ENCODE assay signal across 29 mouse cellular contexts in the genomic region with DNA sequence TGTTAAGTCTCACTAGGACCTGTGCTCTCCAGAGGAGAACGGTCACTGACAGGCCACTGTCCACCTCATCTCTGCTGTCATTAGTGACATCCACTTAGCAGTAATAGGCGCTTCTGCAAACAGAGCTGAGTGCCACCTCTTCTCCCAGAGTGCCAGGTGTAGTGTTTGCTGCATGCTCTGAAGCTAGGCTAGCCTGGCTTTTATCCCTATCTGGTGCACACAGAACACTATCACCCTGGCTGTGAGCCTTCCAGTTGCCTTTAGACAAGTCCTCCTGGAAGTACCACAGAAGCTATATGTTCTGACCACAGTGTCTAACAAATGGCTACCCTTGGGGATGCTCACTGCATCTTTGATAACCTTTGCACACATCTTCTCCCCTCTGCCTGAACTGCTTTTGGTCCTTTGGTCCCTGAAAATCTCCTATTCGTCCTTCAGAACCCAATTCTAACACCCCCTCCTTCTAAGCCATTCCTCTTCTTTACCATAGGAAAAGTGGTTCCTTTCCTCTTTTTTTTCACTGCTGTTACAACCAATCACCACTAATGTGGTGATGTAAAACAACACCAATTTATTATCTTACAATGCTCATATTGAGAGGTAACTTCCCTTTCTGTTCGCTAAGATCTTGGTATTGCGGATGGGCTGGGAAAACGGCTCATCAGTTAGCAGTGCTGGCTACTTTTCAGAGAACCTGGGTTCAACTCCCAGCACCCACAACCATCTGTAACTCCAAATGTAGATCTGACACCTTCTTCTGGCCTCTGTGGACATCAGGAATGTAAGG. TPM values are rescaled to one million over a fixed set of nuclear protein-coding genes. Genes with fewer than 3 reads are reported as not detected.
DNase-seq lines count a peak whose midpoint lies in the region; ATAC-seq and TF ChIP-seq lines count a peak whose summit lies in the region.
"Had no signal": no experiment of that assay in that cellular context is flagged by ENCODE, and none has a peak within 500 bp of the region (broad histone marks: within the 10 kb centered on the region; RNA-seq: fewer than 3 reads in every experiment).

No protein-coding gene starts in this region.

- TF ChIP-seq CTCF in gastrocnemius, adult 2 months (IDR thresholded peaks at IDR 0.05): no peak
- no peak for TF ChIP-seq CTCF in MEL (IDR thresholded peaks at IDR 0.05 in 2 of 3, conservative IDR thresholded peaks at IDR 0.05 in 1 of 3; ENCODE audit: control insufficient read depth in 1 of 3, insufficient read depth in 1 of 3, low read depth in 2 of 3, low read length in 3 of 3, poor library complexity in 1 of 3, severe bottlenecking in 1 of 3)

- DNase-seq in gastrocnemius, adult 2 months: no peak
- no peak for DNase-seq in gastrocnemius, postnatal 10 days
- DNase-seq in liver, embryonic 11.5 days (ENCODE audit: low spot score): no peak
- no peak for DNase-seq in liver
- DNase-seq in MEL (ENCODE audit: low read depth, low spot score): peak; percentile 83
- no peak for DNase-seq in layer of hippocampus, adult 9-11 months
- DNase-seq in forebrain, embryonic 14.5 days (ENCODE audit: low spot score): no peak
- DNase-seq: cerebellum, adult 11-12 months; cerebellum, adult 8-10 months; cerebellum, postnatal 10 days; cerebellum, postnatal 36 days; embryo, embryonic 11 days; gastrocnemius, postnatal 25 days; heart, adult 18-20 months; heart, postnatal 10 days; heart, postnatal 36 days had no signal

- peak; percentile 72 to 90 for TF ChIP-seq EP300 in MEL (IDR thresholded peaks at IDR 0.05; ENCODE audit: low read depth in 1 of 2, low read length in 2 of 2)

- no peaks in the 10 kb centered on the region for H3K36me3 ChIP-seq in liver, embryonic 11.5 days (ENCODE audit: control insufficient read depth, insufficient read depth, low read length)
- peaks cover 0 to 39% of the 10 kb centered on the region in 2 experiments; a peak in 2 of 4 replicates for H3K36me3 ChIP-seq in MEL (ENCODE audit: control insufficient read depth in 1 of 2, insufficient read depth in 2 of 2, low read length in 2 of 2)
- no peaks in the 10 kb centered on the region for H3K36me3 ChIP-seq in forebrain, embryonic 14.5 days (ENCODE audit: control insufficient read depth, insufficient read depth, low read length)
- H3K36me3 ChIP-seq: embryonic facial prominence, embryonic 10.5 days; embryonic facial prominence, embryonic 13.5 days; forebrain, embryonic 12.5 days; heart, embryonic 12.5 days; heart, embryonic 15.5 days; hindbrain, embryonic 10.5 days; hindbrain, embryonic 13.5 days had no signal

- H3K4me2 ChIP-seq in liver, embryonic 11.5 days: no peak overlapping the region
- no peak overlapping the region for H3K4me2 ChIP-seq in forebrain, embryonic 14.5 days (ENCODE audit: low read length)
- H3K4me2 ChIP-seq: embryonic facial prominence, embryonic 13.5 days; forebrain, embryonic 12.5 days; heart, embryonic 12.5 days; heart, embryonic 15.5 days; hindbrain, embryonic 13.5 days had no signal

- H3K9ac ChIP-seq in liver, embryonic 11.5 days (ENCODE audit: low read depth, low read length): 0 out of 2 replicates have a peak overlapping the region, but pooled peaks have one; percentile 11
- H3K9ac ChIP-seq in MEL (ENCODE audit: control insufficient read depth, low read depth, low read length, poor library complexity, severe bottlenecking): no peak overlapping the region; the same call in 1 of the 2 replicates
- no peak overlapping the region for H3K9ac ChIP-seq in forebrain, embryonic 14.5 days (ENCODE audit: low read length)
- H3K9ac ChIP-seq: embryonic facial prominence, embryonic 13.5 days; forebrain, embryonic 12.5 days; heart, embryonic 12.5 days; heart, embryonic 15.5 days; hindbrain, embryonic 13.5 days had no signal

- no peak for ATAC-seq in liver, embryonic 11.5 days (replicated peaks; ENCODE audit: low FRiP score)
- ATAC-seq in forebrain, embryonic 14.5 days: no peak
- ATAC-seq: CD4-positive, CD25-positive, alpha-beta regulatory T cell, adult 4 months; forebrain, embryonic 16.5 days; hindbrain, postnatal 0 days; inflammation-experienced regulatory T-cells, adult 6 months; Patski had no signal

- WGBS in liver, embryonic 11.5 days: 56% methylated on average over 6 of the region's 6 CpGs
- 89% methylated on average over 6 of the region's 6 CpGs for WGBS in forebrain, embryonic 14.5 days

- TF ChIP-seq POLR2A in MEL (IDR thresholded peaks at IDR 0.05; ENCODE audit: control insufficient read depth in 1 of 2, insufficient read depth in 1 of 2, low read depth in 1 of 2, low read length in 2 of 2, poor library complexity in 1 of 2): no peak

- H3K27ac ChIP-seq in gastrocnemius, adult 2 months: peak overlapping the region; percentile 86
- no peak overlapping the region for H3K27ac ChIP-seq in liver, embryonic 11.5 days (ENCODE audit: low read depth, low read length)
- H3K27ac ChIP-seq in MEL (ENCODE audit: control insufficient read depth, low read depth, low read length): peak overlapping the region; percentile 66
- no peak overlapping the region for H3K27ac ChIP-seq in forebrain, embryonic 14.5 days (ENCODE audit: low read depth, low read length)
- H3K27ac ChIP-seq: embryonic facial prominence, embryonic 10.5 days; embryonic facial prominence, embryonic 13.5 days; forebrain, embryonic 12.5 days; heart, embryonic 15.5 days; hindbrain, embryonic 10.5 days; hindbrain, embryonic 13.5 days; hindbrain, postnatal 0 days had no signal

- H3K27me3 ChIP-seq in liver, embryonic 11.5 days (replicated peaks; ENCODE audit: control insufficient read depth, insufficient read depth, low read length): no peaks in the 10 kb centered on the region
- H3K27me3 ChIP-seq in MEL (ENCODE audit: control insufficient read depth in 1 of 2, insufficient read depth in 2 of 2, low read length in 2 of 2): no peaks in the 10 kb centered on the region
- H3K27me3 ChIP-seq in forebrain, embryonic 14.5 days (replicated peaks; ENCODE audit: control insufficient read depth, insufficient read depth, low read length): no peaks in the 10 kb centered on the region
- H3K27me3 ChIP-seq: embryonic facial prominence, embryonic 13.5 days; forebrain, embryonic 12.5 days; heart, embryonic 12.5 days; heart, embryonic 15.5 days; hindbrain, embryonic 13.5 days; Patski had no signal

- H3K9me3 ChIP-seq in liver, embryonic 11.5 days (ENCODE audit: control insufficient read depth, low read length): no peaks in the 10 kb centered on the region
- H3K9me3 ChIP-seq in MEL (replicated peaks; ENCODE audit: insufficient read depth, low read length): no peaks in the 10 kb centered on the region
- no peaks in the 10 kb centered on the region for H3K9me3 ChIP-seq in forebrain, embryonic 14.5 days (replicated peaks; ENCODE audit: control insufficient read depth, low read length)
- H3K9me3 ChIP-seq: embryonic facial prominence, embryonic 10.5 days; embryonic facial prominence, embryonic 13.5 days; forebrain, embryonic 12.5 days; heart, embryonic 12.5 days; heart, embryonic 15.5 days; hindbrain, embryonic 10.5 days; hindbrain, embryonic 13.5 days had no signal

- intact Hi-C loops in gastrocnemius, adult 2 months (cut with DNase I): no loop called here

- peaks cover 9% of the 10 kb centered on the region for H3K4me1 ChIP-seq in liver, embryonic 11.5 days (replicated peaks; ENCODE audit: control insufficient read depth, insufficient read depth, low read length)
- H3K4me1 ChIP-seq in MEL (ENCODE audit: control insufficient read depth in 1 of 2, insufficient read depth in 2 of 2, low read length in 2 of 2): peaks cover 22 to 45% of the 10 kb centered on the region in 2 experiments
- H3K4me1 ChIP-seq in forebrain, embryonic 14.5 days (ENCODE audit: control insufficient read depth, insufficient read depth, low read length): no peaks in the 10 kb centered on the region
- H3K4me1 ChIP-seq: embryonic facial prominence, embryonic 10.5 days; embryonic facial prominence, embryonic 13.5 days; forebrain, embryonic 12.5 days; hindbrain, embryonic 13.5 days had no signal

- H3K4me3 ChIP-seq in gastrocnemius, adult 2 months: no peak overlapping the region
- no peak overlapping the region for H3K4me3 ChIP-seq in liver, embryonic 11.5 days (ENCODE audit: low read depth, low read length)
- no peak overlapping the region for H3K4me3 ChIP-seq in MEL (ENCODE audit: control insufficient read depth in 1 of 2, insufficient read depth in 1 of 2, low read depth in 2 of 2, low read length in 2 of 2)
- no peak overlapping the region for H3K4me3 ChIP-seq in forebrain, embryonic 14.5 days (ENCODE audit: low read depth, low read length)
- H3K4me3 ChIP-seq: embryonic facial prominence, embryonic 10.5 days; embryonic facial prominence, embryonic 13.5 days; erythroblast, embryonic 14.5 days; forebrain, embryonic 12.5 days; heart, embryonic 12.5 days; heart, embryonic 15.5 days; hindbrain, embryonic 10.5 days; hindbrain, embryonic 13.5 days had no signal

- TF ChIP-seq RAD21 in MEL (IDR thresholded peaks at IDR 0.05; ENCODE audit: low read depth, low read length): no peak

- H3K79me2 ChIP-seq in MEL (ENCODE audit: control insufficient read depth, insufficient read depth, low read length, poor library complexity): no peaks in the 10 kb centered on the region

TF ChIP-seq in MEL, 35 proteins besides CTCF, POLR2A, EP300 and RAD21 (continues in another document):
- TF ChIP-seq MAFK (IDR thresholded peaks at IDR 0.05; ENCODE audit: borderline replicate concordance, low read depth, low read length) (no peak), NRF1 (IDR thresholded peaks at IDR 0.05; ENCODE audit: insufficient read depth, low read depth, low read length, poor library complexity, severe bottlenecking) (no peak), GABPA (IDR thresholded peaks at IDR 0.05; ENCODE audit: low read depth, low read length) (no peak), SMC3 (IDR thresholded peaks at IDR 0.05; ENCODE audit: low read depth, low read length) (no peak), E2F4 (IDR thresholded peaks at IDR 0.05; ENCODE audit: borderline replicate concordance, low read depth, low read length) (no peak), USF1 (IDR thresholded peaks at IDR 0.05; ENCODE audit: low read depth, low read length) (no peak), HCFC1 (IDR thresholded peaks at IDR 0.05; ENCODE audit: low read depth, low read length) (no peak), POLR2AphosphoS2 (IDR thresholded peaks at IDR 0.05; ENCODE audit: low read length) (no peak), ZC3H11A (IDR thresholded peaks at IDR 0.05; ENCODE audit: low read depth, low read length) (no peak), MEF2A (IDR thresholded peaks at IDR 0.05; ENCODE audit: extremely low read depth, insufficient replicate concordance, low read depth, low read length, poor library complexity, severe bottlenecking) (no peak), ETS1 (IDR thresholded peaks at IDR 0.05; ENCODE audit: low read depth, low read length) (peak; percentile 85)

RNA-seq across cellular contexts. Expression of a gene that starts 28.0 kb away (rescaled TPM):
- 1 to 10 TPM; 4.1 to 4.7 TPM for total RNA-seq in gastrocnemius, adult 2 months (2021)
- total RNA-seq in gastrocnemius, postnatal 10 days (2021): 1 to 10 TPM; 4.7 to 7.0 TPM
- polyA plus RNA-seq in liver, embryonic 11.5 days (2014; fragmentation: Nextera tagmentation; extraction: Ambion mirVana): 20.7 and 25.2 TPM in 2 replicates
- total RNA-seq in MEL (2012; rRNA removed): 0.19 and 0.20 TPM in 2 replicates
- polyA plus RNA-seq in MEL (2012; ENCODE audit: insufficient read depth in 1 of 2, insufficient read length in 2 of 2, low read depth in 1 of 2, low replicate concordance in 2 of 2, missing spikeins in 1 of 2): under 1 TPM in 1 of 2 experiments, not detected in 1; 0.92 TPM
- 0.58 and 1.3 TPM in 2 replicates for polyA plus RNA-seq in forebrain, embryonic 14.5 days (2014; fragmentation: Nextera tagmentation; extraction: Ambion mirVana)

Comparison
In these comparisons a context has a peak if more than half of its experiments do, and no peak if none do; other contexts are left out.
1. H3K27ac ChIP-seq: peak in gastrocnemius, adult 2 months (single experiment) and MEL (single experiment); none in liver, embryonic 11.5 days (single experiment) and forebrain, embryonic 14.5 days (single experiment).